Mouse (Mus musculus) lung, postnatal 36 days (tissue): ENCODE data around the gene Cbs.
"Not testable (repeated sequence)": the region's sequence is repeated elsewhere in the genome, so short reads cannot be mapped to it uniquely, and the experiment has no call there.

Experiments
- DNase-seq: peaks from one replicate; pipeline ENCODE4 v3.0.0; 2022; ENCODE audit warnings: mixed read lengths

Gene Cbs

DNA sequence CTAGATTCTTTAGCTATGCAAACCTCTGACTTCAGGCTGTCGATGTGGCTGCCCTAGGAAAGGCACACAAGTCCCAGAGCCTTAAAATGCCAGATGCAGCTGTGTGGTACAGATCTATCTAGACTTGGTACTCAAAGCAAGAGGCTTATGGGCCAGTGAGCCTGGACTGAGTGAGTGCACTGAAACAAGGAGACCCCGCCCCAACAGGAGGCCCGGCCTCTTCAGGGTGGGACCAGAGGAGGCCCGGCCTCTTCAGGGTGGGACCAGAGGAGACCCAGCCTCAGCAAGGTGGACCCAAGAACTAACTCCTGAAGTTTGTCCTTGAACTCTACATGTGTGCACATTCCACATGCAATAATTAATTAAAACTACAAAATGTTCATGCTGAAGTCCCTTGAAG, 5.9 kb upstream of the Cbs start:
- no peak for DNase-seq

DNA sequence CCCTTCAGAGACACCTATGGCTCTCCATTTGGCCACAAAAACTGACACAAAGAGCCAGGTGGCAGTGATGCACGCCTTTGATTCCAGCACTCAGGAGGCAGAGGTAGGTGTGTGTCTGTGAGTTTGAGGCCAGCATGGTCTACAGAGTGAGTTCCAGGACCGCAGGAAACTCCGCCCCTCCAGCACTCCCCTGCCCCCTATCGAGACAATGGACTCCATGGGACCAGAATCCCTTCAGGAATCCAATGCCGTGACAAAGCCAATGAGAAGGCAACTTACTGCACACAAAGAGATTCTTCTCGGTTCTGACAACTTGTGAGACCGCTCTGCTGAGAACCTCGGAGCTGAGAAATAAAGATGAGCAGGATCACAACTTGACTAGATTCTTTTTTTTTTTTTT, 5.3 kb upstream of the Cbs start:
- no peak for DNase-seq

DNA sequence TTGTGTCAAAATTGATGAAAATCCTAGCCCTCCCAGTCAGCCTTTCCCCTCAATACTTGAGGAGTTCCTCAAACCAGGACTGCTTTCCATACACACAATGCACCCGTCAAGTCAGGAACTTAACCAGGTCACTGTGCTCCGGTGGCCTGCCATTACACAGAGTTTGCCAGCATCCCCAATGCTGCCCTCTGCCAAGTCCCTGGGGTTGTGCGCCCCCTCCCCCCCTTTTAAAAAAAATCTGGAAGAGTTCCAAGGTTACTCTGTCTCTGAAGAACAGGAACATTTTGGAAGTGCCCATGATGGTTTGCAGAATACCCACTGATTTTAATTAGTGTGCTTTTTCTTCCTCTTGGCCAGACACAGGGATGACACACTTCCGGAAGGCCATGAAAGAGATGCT, 2.6 kb upstream of the Cbs start:
- DNase-seq: no peak

DNA sequence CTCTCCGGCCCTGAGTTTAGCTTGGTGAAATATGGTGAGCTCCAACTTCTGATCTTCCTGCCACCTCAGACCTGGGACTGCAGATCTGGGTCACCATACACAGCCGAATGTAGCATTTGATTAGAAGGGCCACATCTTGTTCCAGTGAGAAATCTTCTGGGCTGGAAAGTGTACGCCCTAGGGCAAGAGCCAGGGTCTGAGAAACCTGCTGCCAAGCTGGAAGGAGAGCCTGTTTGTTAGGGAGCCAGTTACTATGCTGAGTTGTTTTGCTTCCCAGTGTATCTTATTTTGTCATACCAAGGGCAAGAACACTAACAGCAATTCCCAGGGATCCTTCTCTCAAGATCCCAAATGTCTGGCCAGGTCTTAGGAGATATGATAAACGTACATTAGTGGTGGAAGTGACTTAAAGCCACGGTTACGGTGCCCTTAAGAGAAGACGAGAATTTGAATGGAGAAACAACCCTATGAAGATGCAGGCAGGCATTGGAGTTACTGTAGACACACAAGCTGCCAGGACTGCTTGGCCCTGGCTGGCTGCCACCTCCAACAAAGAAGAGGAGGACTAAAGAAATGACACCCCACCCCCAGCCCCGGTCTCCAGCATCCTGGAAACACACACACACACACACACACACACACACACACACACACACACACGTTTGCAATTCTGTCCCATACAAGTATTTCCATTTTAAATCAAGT, 980 bp upstream of the Cbs start:
- DNase-seq: peak; percentile 53

DNA sequence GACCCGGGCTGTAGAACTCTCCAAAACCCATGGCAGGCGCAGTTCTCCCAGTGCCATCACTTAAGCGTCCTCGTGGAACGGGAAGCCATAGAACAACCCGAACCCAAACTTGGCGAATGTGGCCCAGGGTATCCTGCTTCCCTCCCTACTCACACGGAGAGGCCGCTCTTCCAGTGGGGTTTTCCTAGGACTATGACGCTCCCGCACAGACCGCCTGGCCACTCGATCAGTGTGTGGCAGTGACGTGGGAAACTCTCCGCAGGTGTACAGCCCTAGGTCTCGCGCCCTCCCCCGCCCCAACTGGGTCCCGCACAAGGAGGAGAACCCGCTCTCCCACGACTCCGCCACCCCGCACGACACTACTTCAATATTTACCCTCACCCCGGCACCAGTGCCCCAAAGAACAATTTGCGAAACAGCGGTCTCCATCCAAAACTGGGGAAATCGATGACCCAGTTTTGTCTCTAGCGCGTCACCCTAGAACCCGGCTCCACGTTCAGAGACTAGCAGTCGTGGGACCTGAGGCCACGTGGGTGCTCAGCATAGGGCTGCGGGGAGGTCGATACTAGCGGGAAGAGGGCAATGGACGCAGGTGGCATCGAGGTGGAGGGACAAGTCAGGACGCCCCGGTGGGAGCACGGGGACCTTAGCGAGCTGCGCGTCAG, 629 bp downstream of the Cbs start:
- no peak for DNase-seq

DNA sequence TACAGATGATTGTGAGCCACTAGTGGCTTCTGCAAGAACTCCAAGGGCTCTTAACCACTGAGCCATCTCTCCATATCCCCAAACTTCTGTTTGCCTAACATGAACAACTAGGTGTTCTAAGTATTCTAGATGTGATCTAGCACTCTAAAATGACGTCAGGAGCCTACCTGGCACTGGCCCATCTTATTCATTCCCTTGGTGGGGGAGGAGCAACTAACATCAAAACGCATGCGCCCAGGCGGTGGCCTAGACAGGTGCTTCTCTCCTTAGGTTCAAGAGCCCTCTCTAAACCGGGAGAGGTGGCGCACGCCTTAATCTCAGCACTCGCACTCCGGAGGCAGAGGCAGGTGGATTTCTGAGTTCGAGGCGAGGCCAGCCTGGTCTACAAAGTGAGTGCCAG, 1.3 kb downstream of the Cbs start:
- DNase-seq: peak; percentile 27

DNA sequence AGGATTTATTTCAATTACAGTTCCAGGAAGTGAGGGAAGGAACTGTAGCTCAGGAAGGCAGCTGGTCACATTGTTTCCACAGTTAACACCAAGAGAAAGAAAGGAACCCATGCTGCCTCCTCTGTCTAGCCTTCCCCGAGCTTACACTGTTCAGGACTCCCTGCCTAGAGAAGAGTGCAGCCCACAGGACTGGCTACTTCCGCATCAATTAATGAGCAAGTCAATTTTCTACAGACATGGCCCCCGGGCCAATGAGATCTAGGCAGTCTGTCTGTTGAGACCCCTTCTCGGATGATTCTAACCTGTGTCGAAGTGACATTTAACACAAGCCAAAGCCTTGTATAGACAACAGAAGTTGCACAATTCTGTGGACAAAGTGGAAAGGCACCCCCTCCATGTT, 2.1 kb downstream of the Cbs start:
- no peak for DNase-seq

DNA sequence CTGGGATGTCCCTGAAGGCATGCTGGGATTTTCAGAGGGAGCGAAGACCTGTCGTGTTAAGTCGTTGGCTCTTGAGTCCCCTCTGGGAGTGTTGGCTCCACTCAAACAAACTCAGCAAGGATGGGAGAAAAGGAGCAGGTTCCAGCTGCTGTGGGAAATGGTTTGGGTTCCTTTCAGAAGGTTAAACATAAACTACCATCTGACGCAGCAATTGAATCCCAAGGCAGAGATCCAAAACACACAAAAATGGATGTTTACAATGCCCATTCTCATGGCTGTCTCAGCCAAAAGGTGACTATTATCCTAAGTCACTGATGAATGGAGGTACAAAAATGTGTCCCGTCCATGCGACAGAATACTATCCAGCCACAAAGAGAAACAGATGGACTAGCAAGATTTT, 4.0 kb downstream of the Cbs start:
- no peak for DNase-seq

DNA sequence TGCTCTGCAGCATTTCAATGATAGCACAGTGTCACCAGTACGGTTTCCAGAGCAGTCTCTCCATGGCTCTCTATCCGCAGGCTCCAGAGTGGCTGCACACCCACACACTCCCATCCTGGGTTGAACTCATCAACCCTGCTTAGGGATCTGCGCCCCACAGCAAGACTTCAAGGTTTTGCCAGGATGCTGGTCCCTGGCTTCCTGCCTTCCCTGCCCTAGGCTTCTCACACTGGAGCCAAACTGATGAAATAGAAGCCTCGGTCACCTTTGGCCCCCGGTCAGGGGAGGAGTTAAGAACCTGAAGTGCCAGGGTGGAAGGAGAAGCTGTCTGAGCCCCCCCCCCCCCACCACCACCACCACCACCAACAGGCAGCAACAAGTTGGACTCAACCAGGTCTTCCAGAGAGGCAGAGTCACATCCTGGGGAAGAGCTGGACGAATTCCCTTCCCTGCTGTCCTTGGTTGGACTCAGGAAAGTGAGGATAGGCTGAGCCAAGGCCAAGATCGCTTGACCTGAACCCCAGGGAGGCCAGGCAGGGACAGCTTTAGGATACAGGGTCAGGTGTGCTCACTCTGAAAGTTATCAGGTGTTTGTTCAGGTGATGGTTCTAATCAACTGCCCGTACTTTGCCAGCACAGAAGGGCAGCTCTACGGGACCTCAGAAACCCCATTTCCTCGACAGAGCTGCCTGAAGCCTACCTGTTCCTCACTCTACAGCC, 5.8 kb downstream of the Cbs start:
- no peak for DNase-seq

DNA sequence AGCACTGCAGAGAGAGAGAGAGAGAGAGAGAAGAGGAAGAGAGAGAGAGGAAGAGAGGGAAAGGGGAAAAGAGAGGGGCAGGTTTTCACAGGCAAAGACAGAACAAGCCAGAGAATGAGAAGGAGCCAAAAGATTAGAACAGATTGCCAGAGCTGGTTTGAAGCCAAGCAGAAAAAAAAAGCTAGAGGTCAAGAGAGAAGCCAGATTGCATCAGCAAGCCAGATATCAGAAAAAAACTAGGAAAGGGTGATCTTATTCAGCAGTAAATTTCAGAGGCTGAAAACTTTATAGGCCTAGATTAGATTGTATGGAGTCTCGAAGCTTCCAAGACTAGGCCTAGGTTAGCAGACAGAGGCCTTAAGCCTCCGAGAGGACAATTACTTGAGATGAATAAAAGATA, 9.1 kb downstream of the Cbs start:
- no peak for DNase-seq

DNA sequence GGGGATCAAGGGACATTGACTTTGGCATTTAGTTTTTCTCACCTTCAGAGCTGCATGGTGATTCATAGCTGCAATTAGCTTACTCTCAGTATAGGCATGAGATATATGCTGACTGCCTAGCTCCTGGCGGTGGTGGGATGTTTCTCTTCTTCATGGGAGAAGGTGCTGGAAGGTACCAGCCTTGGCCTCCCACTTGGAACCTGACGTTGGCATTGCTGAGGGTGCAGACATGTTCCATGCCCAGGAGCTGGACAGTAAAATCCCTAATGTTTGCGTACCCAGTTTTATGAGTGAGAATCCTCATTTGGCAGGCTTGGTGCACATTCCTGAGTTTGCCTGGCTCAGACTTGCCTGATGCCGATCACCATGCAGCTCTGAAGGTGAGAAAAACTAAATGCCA, 13.9 kb downstream of the Cbs start:
- DNase-seq: no peak

DNA sequence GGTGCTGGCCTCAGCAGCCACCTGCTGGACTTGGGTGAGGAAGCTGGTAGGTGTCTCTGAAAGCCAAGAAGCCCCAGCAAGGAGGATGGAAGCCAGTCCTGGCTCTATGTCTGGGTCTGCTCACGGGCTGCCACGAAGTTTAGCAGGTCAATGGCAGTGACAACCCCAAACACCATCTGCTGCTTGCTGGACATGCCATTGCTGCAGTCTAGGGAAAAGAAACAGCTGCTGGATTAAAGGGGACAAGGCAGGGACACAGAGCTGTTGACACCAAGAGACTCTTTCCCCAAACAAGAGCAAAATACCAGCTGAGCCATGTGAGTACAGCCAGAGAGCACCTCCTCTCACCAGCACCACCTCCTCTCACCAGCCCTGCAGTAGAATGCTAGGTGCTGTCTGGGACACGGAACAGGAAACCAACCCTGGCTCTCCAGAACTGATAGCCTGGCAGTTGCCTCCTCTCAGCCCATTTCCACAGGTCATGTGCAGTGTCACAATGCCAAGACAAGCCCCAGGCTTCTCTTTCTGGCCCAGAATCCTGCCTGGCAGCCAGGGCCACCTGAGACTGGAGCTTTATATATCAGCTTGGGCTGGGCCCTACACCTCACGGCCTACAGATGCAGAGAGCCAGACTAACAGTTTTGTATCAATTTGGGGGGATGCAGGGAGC, 23.8 kb downstream of the Cbs start:
- peak; percentile 17 for DNase-seq

DNA sequence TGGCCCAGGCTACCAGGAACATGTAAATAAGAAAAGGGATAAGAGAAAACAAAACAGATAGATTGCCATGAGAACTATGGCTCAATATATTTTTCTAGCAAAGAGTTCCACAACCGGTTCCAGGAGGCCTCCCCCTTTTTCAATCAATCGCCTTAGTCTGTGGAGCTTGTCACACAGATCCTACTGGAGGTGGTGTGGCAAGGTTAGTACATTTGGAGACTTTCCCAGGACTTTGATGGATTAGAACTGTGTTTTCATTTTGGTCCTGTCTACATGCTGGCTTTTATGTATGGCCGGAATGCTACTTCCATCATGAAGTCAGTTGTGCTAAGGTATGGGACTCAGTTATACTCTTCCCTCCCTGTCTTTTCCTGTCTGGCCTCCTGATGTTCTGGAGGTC, 27.1 kb downstream of the Cbs start:
- no peak for DNase-seq

DNA sequence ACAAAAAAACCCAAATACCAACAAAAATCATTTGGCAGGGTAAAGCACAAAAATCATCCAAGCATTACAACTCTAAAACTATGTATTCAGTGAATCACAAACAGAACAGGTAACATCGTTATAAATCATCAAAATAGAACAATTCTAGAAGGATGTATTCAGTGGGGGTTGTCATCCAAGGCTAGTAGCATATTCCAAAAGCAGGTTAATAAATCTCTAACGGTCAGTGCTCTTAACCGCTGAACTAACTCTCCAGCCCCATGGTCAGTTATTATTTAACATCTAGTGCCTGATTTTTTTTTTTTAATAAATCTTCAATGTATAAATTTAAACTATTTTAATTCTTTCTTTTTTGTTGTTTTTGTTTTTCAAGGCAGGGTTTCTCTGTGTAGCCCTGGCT, 27.9 kb downstream of the Cbs start:
- not testable (repeated sequence) for DNase-seq

DNA sequence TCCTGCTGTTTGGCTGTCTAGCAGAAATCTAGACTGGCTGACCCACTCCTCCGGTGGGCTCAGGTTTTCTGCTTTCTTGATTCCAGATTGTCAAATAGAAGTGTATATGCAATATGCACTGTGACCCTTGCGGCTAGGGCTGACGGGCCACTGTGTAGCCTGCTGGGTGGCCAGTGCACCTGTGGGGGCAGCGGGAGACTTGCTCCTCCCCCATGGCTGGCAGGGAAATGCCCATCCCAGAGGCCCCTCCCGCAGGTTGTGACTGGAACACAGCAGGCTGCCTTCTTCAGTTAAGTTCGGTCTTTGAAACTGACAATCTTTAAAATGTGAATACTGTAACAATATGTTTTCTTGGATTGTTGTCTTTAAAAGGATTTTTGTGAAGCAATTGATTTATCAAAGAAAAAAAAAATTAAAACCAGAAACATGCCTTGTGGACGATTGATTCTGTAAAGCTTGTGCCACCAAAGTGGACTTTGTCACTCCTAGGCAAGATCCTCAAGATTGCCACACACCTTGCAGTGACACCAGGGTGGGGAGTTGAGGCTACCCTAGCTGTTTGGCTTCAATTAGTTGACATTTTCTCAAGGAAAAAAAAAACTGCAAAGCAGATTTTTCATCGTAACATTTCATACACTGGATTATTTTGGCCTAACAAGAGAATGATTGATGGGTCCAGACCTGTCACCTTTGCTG, 29.6 kb downstream of the Cbs start:
- DNase-seq: no peak

DNA sequence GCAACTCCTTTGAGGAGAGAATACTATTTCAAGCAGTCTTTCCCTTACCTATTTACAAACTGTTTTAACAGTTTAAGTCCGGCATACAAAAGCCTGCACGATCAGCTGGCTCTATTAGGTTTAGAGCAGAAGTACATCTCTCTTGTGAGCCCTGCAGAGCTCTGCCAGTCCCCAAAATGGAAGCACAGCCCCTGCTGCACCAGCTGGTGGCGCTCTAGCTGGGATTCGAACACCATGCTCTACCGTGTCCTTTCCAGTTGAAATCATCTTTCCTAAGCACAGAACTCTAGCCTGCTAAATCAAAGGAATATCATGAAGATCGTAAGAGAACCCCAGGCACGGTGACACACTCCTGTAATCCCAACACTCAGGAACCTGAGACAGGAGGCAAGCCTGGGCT, 30.6 kb downstream of the Cbs start:
- DNase-seq: no peak

DNA sequence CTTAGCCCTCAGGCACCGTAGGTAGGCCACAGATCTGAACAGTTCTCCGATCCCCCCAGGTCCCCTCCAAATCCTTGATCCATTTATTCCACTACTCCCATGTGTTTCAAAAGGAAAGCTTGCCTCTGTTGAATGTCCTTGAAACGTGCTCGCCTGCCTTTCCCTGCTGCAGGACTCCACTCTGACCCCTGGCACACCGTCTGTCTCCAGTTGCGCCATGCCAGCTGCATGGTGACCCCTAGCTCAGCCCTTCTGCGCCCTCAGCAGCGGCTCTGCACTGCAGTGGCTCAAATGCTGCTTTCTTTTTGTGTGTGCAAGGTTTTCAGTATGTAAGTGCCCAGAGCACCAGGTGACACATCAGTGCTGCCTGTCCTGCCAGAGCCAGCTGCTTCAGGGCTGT, 38.4 kb downstream of the Cbs start:
- DNase-seq: no peak

DNA sequence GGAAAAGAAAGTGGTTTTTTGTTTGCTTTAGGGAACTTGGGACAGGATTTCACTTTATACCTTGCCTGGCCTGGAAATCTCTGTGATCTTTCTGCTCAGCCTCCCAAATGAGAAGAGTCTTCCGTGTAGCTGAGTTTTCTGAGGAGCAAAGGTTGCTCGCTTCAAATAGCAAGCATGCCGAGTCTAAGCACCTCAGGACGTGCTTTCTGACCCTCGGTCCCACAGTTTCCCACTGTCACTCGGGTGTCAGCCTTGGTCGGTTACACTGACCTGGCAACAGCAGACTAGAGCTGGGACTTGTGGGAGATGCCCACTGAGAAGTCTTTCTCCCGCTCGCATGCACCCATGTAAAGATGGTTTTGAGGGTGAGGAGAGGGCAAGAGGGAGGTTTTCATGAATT, 39.1 kb downstream of the Cbs start:
- DNase-seq: no peak

DNA sequence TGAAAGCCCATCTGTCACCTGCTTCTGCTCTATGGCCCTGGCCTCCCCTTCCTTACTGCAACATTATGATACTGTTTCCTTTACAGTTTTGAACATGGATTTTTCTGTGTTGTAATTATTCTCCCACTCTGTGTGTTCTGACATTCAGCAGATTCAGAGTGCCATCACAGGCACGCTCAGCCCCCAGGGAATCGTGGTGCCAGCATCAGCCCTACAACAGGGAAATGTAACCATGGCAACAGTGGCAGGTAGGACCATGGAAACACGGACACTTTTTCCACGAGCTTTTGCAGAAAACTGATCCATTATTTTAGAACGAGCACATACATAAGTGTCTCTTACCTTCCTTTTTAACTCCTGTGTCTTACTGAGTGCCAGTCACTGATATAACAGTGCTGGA, 42.0 kb downstream of the Cbs start:
- no peak for DNase-seq

DNA sequence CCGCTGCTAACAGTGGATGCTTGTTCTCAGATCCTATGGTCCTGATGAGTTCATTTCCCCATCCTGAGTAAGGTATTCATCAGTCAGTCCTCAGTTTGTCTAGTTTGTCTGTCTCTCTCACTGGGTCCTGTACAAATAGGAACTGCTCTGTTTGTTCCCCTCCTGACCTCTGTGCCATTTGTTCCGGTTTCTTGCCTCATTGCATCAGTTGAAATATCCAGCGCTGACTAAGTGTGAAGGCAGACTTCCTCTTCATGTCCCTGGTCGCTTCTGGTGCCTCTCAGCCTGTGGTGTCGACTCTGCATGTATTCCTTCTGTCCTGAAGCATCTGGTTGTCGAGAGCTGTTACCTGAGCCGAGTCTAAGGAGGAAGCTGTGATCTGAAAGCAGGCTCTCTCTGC, 42.4 kb downstream of the Cbs start:
- peak; percentile 61 for DNase-seq

DNA sequence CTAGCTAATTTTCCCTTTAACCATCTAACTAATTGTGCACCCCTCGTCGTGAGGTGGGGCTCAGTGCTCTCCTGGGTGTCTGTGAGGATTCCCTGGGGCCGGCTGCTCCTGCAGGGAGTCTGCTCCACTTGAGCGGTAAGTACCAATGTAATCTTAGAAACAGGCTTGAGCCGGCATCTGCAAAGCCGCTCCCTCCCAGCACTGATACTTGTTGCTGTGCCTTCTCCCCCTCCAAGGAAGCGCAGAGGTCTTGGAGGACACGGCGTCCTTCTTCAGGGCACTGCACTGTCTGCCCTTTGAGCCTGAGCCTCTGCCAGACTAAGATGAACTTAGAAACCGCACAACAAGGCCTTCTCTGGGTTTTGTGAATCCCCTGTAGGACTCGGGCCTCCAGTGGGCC, 46.2 kb downstream of the Cbs start:
- no peak for DNase-seq

DNA sequence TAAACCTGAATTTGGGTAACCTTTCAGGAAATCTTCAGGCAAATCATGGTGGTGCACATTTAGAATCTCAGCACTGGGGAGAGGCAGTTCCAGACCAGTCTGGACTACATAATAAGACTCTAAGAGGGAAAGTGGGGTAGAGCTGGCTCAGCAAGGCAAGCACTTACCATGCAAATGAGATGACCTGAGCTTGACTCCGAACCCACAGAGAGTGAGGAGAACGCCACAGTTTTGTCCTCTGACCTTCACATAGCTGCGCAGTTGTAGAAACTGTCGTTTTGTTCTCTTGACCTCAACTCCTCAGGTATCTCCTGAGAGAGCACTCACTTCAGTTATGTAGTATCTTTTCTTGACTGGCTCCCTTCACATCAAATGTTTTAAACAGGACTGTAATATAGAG, 48.3 kb downstream of the Cbs start:
- no peak for DNase-seq

DNA sequence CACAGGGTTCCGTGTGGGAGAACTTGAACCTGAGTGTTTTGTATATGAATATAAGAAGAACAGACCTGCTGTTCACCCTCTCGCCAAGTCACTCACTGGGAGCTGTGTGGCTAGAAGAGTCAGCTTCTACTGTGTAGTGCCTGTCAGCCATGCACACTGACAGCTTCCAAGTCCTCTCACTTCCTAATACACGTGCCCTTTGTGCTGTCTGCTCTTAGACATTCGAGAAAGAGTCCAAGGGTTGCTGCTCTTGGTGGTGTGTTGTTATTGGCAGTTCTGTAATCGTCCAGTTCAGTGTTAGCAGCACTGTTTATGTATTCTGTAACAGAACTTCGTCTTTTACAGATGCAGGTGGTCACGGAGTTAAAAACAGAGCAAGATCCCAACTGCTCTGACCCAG, 48.9 kb downstream of the Cbs start:
- no peak for DNase-seq
